Mouse (Mus musculus): Measurements from ENCODE around the gene Olfr550. TPM values are rescaled to one million over a fixed set of nuclear protein-coding genes. Genes with fewer than 3 reads are reported as not detected.
"Not testable (repeated sequence)": the region's sequence is repeated elsewhere in the genome, so short reads cannot be mapped to it uniquely, and the experiment has no call there.

Gene Olfr550
- polyA plus RNA-seq, 1 experiment from 2014 or later: not detected

- Histone ChIP-seq H3K36me3 (no peaks in the 10 kb centered on the region), H3K27ac (no peak within 1 kb of the TSS), H3K9me3 (replicated peaks) (no peaks in the 10 kb centered on the region), H3K4me1 (no peaks in the 10 kb centered on the region), H3K27me3 (ENCODE audit: low read depth, poor library complexity, severe bottlenecking) (no peaks in the 10 kb centered on the region), H3K4me3 (no peak within 1 kb of the TSS)
- 75% methylated on average over 1 of the region's 1 CpGs for WGBS
- no peak for DNase-seq (ENCODE audit: low spot score)
Observed at GRCm38 (mm10) chr7:102597378-102598031, 26.3 kb downstream of the Olfr550 start, which contains the start of gene Olfr552. Olfr552 (plus strand) TSS chr7:102597770.

DNA sequence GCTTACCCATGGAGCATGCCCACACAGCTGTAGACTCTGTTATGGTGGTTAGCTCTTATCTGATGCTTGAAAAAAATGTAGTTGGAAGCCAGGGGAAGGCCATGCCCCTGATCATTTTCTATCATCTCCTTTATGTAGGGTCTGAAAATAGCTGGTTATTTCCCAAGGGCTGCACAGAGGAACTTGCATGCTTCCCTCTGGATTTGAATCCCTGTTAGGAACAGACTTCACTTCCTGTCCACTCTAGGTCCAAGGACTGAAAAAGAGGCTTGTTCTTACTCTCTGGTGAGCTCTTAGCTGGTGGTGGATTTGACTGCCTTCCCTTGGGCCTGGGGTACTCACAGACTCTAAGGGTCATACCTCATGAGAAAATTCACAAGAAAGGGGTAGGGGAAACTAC is 46.9 kb downstream of the Olfr550 start, which contains the start of gene Olfr553:
TSS of gene Olfr553 (minus strand) at position 101 of the 400 bp plus-strand sequence.
- H3K9me3 ChIP-seq (replicated peaks): no peaks in the 10 kb centered on the region
- H3K27me3 ChIP-seq (ENCODE audit: low read depth, poor library complexity, severe bottlenecking): no peaks in the 10 kb centered on the region
- no peak within 1 kb of the TSS for H3K27ac ChIP-seq
- no peak for DNase-seq (ENCODE audit: low spot score)
- no peaks in the 10 kb centered on the region for H3K36me3 ChIP-seq
- H3K4me1 ChIP-seq: no peaks in the 10 kb centered on the region
- H3K4me3 ChIP-seq: no peak within 1 kb of the TSS

GRCm38 (mm10) chr7:102619608-102620007 is 48.4 kb downstream of the Olfr550 start:
- no peaks in the 10 kb centered on the region for H3K36me3 ChIP-seq
- no peaks in the 10 kb centered on the region for H3K4me1 ChIP-seq
- H3K27me3 ChIP-seq (ENCODE audit: low read depth, poor library complexity, severe bottlenecking): no peaks in the 10 kb centered on the region
- WGBS: 89% methylated on average over 5 of the region's 5 CpGs
- H3K4me3 ChIP-seq: no peak overlapping the region
- DNase-seq (ENCODE audit: low spot score): no peak
- H3K27ac ChIP-seq: no peak overlapping the region
- no peaks in the 10 kb centered on the region for H3K9me3 ChIP-seq (replicated peaks)

GRCm38 (mm10) chr7:102620368-102620767 is 49.1 kb downstream of the Olfr550 start:
- not testable (repeated sequence) for H3K27me3 ChIP-seq (ENCODE audit: low read depth, poor library complexity, severe bottlenecking); H3K27ac ChIP-seq; H3K9me3 ChIP-seq (replicated peaks)

More at GRCm38 (mm10) chr7:102620368-102620767, 49.1 kb downstream of the Olfr550 start:
- not testable (repeated sequence) for H3K36me3 ChIP-seq; H3K4me3 ChIP-seq; DNase-seq (ENCODE audit: low spot score); H3K4me1 ChIP-seq
- WGBS: 86% methylated on average over 19 of the region's 19 CpGs

Other genes starting within 250 kb of the Olfr550 start
- 269 and 280 TPM in 2 replicates for gene Rrm1, start 129.7 kb upstream of the Olfr550 start, polyA plus RNA-seq (2016; fragmentation: Nextera tagmentation; extraction: Ambion mirVana)
- 0.24 and 0.33 TPM in 2 replicates for gene Olfr543, start 89.8 kb upstream of the Olfr550 start, polyA plus RNA-seq (2016; fragmentation: Nextera tagmentation; extraction: Ambion mirVana)
- gene Olfr544, start 83.1 kb upstream of the Olfr550 start, polyA plus RNA-seq (2016; fragmentation: Nextera tagmentation; extraction: Ambion mirVana): 0.06 and 0.10 TPM in 2 replicates
- gene Olfr545, start 71.9 kb upstream of the Olfr550 start, polyA plus RNA-seq (2016; fragmentation: Nextera tagmentation; extraction: Ambion mirVana): 0.05 and 0.21 TPM in 2 replicates
- gene Olfr547, start 36.7 kb upstream of the Olfr550 start, polyA plus RNA-seq (2016; fragmentation: Nextera tagmentation; extraction: Ambion mirVana): not detected in 2 replicates
- not detected in 2 replicates for gene Olfr548-ps1, start 30.5 kb upstream of the Olfr550 start, polyA plus RNA-seq (2016; fragmentation: Nextera tagmentation; extraction: Ambion mirVana)
- gene Olfr549, start 21.6 kb upstream of the Olfr550 start, polyA plus RNA-seq (2016; fragmentation: Nextera tagmentation; extraction: Ambion mirVana): not detected in 2 replicates
- 0.39 and 0.48 TPM in 2 replicates for gene Trim21, start 6.0 kb upstream of the Olfr550 start, polyA plus RNA-seq (2016; fragmentation: Nextera tagmentation; extraction: Ambion mirVana)
- gene Olfr551, start 20.4 kb downstream of the Olfr550 start, polyA plus RNA-seq (2016; fragmentation: Nextera tagmentation; extraction: Ambion mirVana): not detected in 2 replicates
- gene Olfr552, start 26.3 kb downstream of the Olfr550 start, polyA plus RNA-seq (2016; fragmentation: Nextera tagmentation; extraction: Ambion mirVana): not detected in 2 replicates
- gene Olfr553, start 46.8 kb downstream of the Olfr550 start, polyA plus RNA-seq (2016; fragmentation: Nextera tagmentation; extraction: Ambion mirVana): not detected in 2 replicates
- gene Olfr554, start 67.0 kb downstream of the Olfr550 start, polyA plus RNA-seq (2016; fragmentation: Nextera tagmentation; extraction: Ambion mirVana): not detected in 2 replicates
- not detected in 2 replicates for gene Olfr555, start 87.4 kb downstream of the Olfr550 start, polyA plus RNA-seq (2016; fragmentation: Nextera tagmentation; extraction: Ambion mirVana)
- gene Olfr556, start 93.5 kb downstream of the Olfr550 start, polyA plus RNA-seq (2016; fragmentation: Nextera tagmentation; extraction: Ambion mirVana): not detected in 2 replicates
- gene Trim68, start 115.9 kb downstream of the Olfr550 start, polyA plus RNA-seq (2016; fragmentation: Nextera tagmentation; extraction: Ambion mirVana): 7.8 and 13.0 TPM in 2 replicates
- not detected in 2 replicates for gene Olfr557, start 124.5 kb downstream of the Olfr550 start, polyA plus RNA-seq (2016; fragmentation: Nextera tagmentation; extraction: Ambion mirVana)
- not detected in 2 replicates for gene Olfr558, start 130.8 kb downstream of the Olfr550 start, polyA plus RNA-seq (2016; fragmentation: Nextera tagmentation; extraction: Ambion mirVana)
- gene Olfr33, start 147.6 kb downstream of the Olfr550 start, polyA plus RNA-seq (2016; fragmentation: Nextera tagmentation; extraction: Ambion mirVana): not detected in 2 replicates
- gene Olfr559, start 156.0 kb downstream of the Olfr550 start, polyA plus RNA-seq (2016; fragmentation: Nextera tagmentation; extraction: Ambion mirVana): not detected in 2 replicates
- gene Olfr560, start 187.9 kb downstream of the Olfr550 start, polyA plus RNA-seq (2016; fragmentation: Nextera tagmentation; extraction: Ambion mirVana): not detected in 2 replicates
- not detected in 2 replicates for gene Olfr78, start 188.0 kb downstream of the Olfr550 start, polyA plus RNA-seq (2016; fragmentation: Nextera tagmentation; extraction: Ambion mirVana)
- gene Olfr561, start 199.8 kb downstream of the Olfr550 start, polyA plus RNA-seq (2016; fragmentation: Nextera tagmentation; extraction: Ambion mirVana): not detected in 2 replicates
- gene Olfr564, start 232.0 kb downstream of the Olfr550 start, polyA plus RNA-seq (2016; fragmentation: Nextera tagmentation; extraction: Ambion mirVana): not detected in 2 replicates